Mouse (Mus musculus): ENCODE results near the gene Retnla.
"Not testable (repeated sequence)": the region's sequence is repeated elsewhere in the genome, so short reads cannot be mapped to it uniquely, and the experiment has no call there.

The Retnla gene

DNA sequence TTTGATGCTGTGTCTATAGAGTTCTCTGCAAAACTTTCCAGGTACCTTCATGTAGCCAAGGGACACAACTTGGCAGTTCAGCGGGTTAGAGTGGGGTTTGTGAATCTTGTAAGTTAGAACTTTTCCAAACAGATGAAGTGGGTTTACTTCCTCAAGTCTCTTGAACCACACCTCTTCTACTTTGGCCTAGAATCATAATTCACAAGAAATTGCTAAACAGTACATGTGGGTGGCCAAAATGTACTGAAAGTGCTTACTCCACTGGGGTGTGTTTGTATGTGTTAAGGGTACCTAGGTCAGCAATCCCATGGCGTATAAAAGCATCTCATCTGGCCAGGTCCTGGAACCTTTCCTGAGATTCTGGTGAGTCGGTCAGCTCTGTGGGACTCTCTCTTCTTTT lies at the start of gene Retnla:
TSS of gene Retnla (plus strand) at position 286 of the 400 bp plus-strand sequence.
- DNase-seq, result no peak

DNA sequence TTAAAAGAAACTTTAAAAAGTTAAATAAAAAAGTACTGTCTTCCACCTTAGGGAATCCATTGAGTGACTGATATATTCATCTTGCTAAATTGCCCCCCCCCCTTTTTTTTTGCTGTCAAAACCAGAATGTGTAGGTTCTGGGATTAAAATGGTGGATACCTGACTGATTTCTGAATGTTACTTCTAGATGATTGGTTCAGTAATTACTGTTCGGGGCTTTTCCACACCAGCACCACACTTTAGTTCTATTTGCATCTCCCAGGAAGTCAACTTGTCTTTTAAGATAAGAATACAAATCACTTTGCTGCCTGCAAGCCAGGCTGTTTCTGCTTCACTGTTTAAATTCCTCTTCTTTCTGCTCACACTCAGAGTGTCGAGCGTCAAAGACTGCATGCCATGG lies 44.1 kb upstream of the Retnla start:
- DNase-seq, result no peak

DNA sequence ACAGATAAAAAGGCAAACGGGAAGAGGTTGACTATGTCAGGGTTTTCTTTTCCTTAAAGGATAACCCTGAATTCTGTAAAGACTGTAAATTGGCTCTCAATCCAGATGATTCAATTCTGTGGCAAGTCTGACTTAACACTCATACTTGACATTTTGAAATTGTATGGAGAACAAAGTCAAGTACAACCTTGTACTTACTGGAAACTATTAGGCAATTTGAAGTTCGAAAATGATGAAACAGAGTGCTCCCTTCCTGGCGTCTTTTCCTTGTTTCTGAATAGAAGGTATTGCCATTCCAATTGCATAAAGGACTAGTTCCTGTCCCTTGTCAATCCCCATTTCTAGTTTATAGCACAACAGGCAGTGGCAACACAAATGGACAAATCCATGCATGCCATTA lies 42.9 kb upstream of the Retnla start:
- no peak for DNase-seq

DNA sequence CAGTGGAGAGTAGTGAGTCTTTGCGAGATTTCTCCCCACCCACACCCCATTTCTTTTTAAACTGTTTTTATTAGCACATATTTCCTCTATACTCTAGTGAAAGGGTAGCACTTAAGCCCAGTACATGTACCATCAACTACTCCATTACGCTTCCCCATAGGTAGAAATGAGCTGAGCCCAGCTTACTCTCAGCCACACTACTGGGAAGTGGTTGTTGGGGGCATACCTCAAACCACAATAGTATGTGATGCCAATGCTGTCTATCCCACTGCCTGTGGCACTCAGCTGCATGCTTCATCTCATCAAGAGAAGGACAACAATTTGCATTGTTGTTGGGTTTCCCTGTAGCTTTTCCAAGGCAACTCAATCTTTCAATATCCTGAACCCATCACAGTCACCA lies 41.4 kb upstream of the Retnla start:
- DNase-seq, result no peak

DNA sequence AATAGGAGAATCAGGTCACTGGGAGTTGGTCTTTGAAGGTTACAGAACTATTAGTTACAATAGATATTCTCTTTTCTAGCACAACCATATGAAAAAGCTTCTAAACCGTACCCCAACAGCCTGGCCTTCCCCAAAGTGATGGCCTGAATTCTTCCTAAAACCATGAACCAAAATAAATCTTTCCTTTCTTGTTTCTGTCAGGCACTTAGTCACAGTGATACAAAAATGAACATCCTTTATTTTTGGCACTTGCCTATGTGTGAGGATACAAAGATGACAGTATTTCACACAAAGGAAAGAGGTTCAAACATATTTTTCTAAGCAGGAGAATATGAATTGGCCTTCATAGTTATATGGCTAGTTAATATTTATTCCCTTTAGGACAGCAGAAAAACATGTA lies 36.9 kb upstream of the Retnla start:
- DNase-seq, result no peak

DNA sequence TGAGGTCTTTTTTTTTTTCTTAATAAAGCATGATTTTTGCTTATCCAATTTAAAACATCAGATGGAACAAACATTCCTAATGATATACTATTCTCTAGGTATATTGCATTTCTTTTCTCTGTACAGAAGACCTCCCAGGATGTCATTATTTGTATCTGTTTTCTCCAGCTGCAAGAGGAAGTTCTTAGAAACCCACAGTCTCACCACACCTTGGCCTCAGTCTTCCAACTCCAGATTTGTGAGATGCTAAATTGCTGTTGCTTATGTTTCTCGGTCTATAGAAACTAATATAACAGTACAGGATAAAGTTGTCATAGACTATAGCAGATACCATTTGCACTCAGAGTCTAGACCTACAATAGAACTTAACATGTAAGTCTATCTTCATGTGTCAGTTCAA lies 35.8 kb upstream of the Retnla start:
- DNase-seq, result no peak

DNA sequence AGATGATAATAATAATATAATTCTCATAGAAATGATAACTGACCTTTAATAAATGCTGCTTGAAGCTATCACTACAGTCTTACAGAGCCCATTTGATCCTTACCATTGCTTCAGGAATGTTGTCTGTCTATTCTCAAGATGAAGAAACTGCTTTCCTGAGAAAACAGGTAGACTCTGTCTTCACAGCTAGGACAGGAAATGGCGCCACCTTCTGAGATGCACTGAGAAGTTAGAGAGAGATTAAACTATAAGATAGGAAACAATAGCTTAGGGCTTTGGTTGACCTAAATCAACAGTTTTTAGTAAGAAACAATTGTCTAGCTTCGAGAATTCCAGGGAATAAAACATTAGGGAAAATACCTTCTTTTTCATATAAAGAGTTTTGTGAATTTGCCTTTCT lies 33.0 kb upstream of the Retnla start:
- DNase-seq, result no peak

DNA sequence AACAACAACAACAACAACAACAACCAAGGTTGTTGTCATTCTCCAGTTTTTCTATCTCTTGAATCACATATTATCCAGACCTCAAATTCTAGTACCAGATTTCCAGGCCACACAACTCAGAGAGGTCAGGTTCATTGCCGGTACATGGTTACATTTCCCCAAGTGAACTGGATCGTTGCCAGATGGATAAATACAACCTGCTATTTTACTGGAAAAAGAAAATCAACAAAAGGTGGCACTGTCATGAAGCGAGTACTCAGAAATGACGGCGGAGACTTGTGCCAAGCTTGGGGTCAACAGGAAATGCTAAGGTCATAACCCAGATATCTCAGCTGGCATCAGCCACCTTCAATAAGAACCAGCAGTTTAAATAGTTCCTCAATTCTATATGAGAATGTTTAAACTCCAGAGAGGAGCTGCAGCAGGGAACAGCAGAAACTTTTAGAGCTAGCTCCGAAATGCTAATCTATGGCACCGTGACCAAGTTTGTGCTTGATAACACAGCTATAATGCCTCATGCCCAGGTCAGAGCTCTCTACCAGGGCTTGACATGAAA lies 30.4 kb upstream of the Retnla start:
- DNase-seq, result no peak

DNA sequence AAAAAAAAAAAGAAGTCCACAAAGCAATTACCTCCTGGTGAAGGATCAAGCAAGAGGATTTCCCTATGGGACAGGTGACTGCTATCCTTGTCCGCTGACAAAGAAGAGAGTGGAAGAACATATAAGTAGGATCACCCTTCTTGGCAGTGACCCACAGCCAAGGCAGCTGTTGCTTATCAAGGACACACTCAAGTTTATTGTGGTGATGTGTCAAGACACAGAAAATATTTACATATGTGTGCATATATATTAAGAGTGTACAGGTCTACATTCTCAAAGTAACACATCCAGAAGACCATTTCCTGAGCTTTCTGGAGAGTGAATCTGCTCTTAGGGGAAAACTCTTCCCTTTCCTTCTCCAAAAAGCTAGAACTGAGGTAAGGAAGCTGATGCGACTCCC lies 25.7 kb upstream of the Retnla start, which contains the start of gene Retnlb:
TSS of gene Retnlb (plus strand) at position 162 of the 400 bp plus-strand sequence.
- no peak for DNase-seq

DNA sequence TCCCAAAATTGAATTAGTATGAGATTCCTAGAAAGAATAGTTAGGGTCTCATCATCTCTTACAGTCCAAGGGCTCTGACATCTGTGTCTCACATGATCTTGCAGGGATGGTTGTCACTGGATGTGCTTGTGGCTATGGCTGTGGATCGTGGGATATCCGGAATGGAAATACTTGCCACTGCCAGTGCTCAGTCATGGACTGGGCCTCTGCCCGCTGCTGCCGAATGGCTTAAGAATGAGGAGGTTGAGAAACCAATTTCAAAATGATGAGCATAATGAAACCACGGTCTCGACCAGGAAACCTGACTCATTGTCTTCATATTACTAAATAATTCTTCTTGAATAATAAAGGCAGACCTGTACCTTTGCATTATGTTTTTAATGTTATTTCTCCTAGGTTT lies 23.8 kb upstream of the Retnla start:
- DNase-seq, result no peak

DNA sequence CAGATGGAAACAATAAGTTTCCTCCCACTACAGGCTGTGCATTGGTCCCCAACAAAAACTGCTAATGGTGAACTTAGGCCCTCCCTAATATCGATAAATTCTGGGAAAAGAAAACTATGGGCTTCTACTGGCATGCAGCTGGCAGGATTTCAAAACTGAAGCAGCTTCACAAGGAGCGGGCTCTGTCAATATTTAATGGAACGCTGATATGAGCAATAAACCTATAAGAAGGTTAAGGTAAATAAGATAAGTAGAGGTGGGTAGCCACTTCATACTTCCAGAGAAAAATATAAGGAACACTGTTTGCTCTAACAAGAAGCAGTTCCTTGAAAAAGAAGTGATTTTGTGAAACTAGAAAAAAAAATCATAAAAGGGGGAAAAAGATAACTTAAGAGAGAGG lies 15.9 kb upstream of the Retnla start:
- no peak for DNase-seq

DNA sequence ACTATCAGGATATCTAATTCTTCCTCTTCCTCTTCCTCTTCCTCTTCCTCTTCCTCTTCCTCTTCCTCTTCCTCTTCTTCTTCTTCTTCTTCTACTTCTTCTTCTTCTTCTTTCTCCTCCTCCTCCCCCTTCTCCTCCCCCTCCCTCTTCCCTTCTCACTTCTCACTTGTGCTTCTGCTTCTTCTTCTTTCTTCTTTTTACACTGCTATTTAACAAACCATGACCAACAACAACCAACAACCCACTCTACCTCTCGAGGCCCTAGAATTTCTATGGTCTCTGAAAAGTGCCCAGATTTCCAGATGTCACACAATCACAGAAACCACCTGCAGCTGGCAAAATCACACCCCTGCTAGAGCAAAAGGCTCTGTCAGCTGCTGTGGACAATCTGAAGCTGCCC lies 14.7 kb upstream of the Retnla start:
- DNase-seq, result no peak

DNA sequence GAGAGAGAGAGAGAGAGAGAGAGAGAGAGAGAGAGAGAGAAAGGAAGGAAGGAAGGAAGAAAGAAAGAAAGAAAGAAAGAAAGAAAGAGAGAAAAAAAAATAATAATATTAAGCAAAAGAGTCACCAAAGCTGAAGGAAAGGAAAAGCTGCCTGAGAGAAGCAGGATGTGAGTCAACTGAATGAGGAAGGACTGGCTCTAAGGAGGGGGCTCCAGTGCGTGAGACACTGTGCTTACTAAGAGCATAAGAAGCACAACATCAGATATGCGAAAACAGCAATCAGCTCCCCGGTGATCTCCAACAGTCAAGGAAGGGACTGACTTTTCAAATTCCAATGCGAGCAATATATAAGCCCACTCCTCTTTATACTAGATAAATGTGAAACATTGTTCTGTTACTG lies 13.3 kb upstream of the Retnla start:
- no peak for DNase-seq

DNA sequence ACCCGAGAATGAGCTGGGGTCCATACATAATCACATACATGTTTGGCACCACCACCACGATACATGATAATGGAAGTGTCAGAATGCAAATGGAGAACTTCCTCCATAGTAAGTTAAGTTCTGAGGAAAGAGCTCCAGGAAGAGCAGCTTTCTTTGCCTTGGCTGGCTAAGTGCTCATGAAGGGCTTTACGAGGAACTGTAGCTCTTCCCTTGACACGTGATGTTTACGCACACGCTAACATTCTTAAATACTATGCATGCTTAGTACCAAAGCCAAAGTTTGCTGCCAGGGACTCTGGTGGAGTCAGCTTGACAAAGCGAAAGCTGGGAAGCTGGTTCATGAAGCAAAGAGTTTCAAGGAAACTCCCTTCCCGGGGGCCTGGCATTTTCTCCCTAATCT lies 10.3 kb upstream of the Retnla start:
- no peak for DNase-seq

DNA sequence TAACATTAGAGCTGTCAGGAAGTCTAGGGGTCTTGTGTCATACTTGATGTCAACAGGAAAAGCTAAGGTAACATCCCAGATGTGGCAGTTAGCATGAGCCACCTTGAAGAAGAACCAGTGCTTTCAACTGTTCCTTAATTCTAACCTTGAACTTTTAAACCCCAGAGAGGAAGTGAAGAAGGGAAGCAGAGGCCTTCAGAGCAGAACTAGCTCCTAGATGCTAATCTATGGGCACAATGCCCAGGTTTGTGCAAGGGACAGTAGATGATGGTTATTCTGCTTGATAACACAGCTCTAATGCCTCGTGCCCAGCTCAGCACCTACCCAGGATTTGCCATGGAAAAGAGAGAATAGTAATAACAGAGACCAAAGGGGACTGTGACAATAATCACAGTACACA lies 8.7 kb upstream of the Retnla start:
- DNase-seq, result not testable (repeated sequence)

DNA sequence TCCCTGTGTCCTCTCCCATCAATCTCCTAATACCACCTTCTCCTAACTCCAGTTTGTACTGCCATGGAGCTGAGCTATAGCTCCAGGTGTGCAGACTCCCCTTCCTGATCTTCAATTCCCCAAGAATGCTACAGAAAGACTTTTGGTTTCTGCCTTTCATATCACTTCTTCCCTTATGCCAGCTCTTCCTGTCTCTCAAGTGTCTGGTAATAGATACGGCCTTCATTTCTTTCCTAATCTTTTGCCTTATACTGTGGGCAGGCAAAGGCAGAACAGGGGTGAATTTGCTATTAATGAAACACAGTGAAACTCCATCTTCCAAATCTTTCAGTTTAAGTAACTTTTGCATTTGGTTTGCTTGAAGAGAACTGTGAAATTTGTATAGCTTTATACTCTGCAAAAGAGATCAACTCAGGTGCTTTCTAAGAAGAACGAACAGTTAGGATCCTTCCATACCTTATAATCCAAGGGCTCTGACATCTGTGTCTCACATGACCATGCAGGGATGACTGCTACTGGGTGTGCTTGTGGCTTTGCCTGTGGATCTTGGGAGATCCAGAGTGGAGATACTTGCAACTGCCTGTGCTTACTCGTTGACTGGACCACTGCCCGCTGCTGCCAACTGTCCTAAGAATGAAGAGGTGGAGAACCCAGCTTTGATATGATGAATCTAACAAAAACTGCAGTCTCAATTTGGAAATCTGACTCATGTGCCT lies 1.5 kb downstream of the Retnla start:
- no peak for DNase-seq

DNA sequence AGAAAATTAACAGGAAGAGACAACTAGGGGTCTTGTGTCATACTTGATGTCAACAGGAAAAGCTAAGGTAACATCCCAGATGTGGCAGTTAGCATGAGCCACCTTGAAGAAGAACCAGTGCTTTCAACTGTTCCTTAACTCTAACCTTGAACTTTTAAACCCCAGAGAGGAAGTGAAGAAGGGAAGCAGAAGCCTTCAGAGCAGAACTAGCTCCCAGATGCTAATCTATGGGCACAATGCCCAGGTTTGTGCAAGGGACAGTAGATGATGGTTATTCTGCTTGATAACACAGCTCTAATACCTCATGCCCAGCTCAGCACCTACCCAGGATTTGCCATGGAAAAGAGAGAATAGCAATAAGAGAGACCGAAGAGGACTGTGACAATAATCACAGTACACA lies 22.7 kb downstream of the Retnla start:
- not testable (repeated sequence) for DNase-seq

DNA sequence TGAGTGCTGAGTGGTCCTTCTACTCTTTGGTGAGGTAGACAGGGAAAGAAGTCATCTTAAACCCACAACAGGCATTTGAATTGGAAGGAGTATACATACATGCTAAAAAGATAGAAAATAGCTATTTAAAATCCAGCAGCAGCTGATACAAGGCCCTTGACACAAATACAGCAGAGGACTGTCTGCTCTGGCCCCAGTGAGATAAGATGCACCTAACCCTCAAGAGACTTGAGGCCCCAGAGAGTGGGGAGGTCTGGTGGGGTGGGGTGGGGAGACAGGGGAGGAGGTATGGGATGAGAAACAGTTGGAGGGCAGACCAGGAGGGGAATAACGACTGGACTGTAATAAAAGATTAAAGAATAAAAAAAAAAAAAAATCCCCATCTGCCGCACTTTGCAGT lies 25.3 kb downstream of the Retnla start:
- no peak for DNase-seq

DNA sequence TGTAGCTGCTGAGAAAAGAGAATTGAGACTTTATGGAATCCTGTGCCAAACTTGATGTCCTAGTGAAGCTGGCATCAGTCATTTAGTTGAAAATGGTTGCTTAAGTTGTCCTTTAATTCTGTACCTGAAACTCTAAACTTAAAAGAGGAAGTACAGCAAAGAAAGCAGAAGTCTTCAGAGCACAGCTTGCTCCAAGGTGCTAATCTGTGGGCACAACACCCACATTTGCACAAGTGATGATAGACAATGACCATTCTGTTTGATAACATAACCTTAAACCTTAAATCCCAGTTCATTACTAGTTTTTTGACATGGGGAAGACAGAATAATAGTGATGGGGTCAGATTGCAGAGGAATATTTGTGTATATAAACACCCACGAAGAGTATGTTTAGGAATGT lies 26.3 kb downstream of the Retnla start:
- no peak for DNase-seq

DNA sequence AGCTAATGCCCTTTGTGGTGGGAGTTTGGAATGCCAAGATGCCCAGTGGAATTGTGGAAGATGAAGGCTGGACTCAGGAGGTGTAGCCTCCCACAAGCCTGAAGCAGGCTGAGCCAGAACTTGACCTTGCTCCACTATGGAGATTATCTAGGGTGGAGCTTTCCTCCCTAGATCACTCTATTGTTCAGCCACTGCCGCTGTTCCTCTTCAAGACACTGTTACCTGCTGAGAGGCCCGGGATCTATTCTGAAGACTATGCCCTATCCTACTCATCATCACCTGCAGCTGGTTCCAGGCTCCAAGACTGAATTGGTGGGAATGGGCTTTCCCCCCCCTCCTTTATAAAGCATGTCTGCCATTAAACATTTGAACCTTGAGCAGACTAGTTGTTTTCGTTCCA lies 27.3 kb downstream of the Retnla start:
- no peak for DNase-seq

DNA sequence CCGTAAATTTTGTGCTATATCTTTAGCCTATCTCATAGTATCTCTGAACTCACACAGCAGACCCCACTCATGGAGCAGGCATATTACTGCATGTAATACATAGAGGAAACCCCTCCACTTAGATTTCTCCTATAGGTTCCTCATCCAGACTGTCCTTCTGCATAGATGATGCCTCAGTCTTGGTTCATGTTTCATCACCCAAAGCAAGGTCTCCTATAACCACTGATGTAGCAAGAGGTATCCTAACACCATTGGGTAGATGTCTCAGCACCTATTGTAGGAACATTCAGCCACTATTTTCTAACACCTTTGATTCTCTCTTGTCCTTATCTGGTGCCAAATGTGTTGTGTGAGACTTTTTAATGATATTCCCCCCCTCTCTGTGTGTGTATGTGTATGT lies 29.4 kb downstream of the Retnla start:
- DNase-seq, result no peak

DNA sequence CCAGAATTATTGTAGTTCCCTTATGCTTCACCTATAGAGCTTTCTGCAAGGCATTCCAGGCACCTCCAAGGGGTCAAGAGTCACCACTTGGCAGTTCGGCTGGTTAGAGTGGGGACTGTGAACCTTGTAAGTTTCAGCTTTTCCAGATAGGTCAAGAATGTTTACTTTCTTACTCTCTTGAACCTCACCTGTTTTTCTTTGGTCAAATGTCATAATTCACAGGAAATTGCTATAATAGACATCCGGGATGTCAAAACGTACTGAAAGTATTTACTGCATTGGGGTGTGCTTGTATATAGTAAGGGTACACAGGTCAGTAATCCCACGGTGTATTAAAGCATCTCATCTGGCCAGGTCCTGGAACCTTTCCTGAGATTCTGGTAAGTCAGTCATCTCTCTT lies 30.0 kb downstream of the Retnla start, which contains the start of gene Retnlg:
TSS of gene Retnlg (plus strand) at position 301 of the 400 bp plus-strand sequence.
- no peak for DNase-seq

DNA sequence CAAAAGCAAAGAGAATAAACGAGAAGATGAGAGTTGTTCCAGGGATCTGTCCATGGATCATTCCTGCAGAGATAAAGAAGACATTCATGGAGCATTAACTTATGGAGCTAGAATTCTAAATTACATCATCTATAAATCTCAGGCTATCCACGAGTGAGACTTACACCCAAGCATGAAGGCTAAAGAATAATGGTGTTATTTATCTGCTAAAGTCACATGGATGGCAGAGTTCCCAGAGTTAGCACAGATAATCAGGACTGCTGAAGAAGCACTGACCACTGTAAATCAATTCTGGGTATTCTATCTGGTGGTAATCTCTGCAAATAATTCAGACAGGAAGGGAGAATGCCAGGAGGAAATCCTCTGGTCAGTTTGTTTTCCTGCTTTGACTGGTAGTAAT lies 48.4 kb downstream of the Retnla start:
- DNase-seq, result no peak
